Mouse (Mus musculus) heart, postnatal 10 days (tissue): ENCODE results near the gene Sfxn2. TPM values are rescaled to one million over a fixed set of nuclear protein-coding genes. Genes with fewer than 3 reads are reported as not detected.

Experiments used
- total RNA-seq, 2 experiments: library from RNA; stranded (reverse); gene quantifications; 2 replicates each; pipeline ENCODE4 v1.2.3; 2021

The Sfxn2 gene
- total RNA-seq, 2 experiments from 2014 or later, result 3.0 to 3.8 TPM

Other genes with a start within 250 kb of the Sfxn2 start
- gene Psd, start 246.2 kb upstream of the Sfxn2 start, total RNA-seq, result 1 to 10 TPM; 2.2 to 2.9 TPM
- 1 to 10 TPM; 6.5 to 6.8 TPM for gene Fbxl15, start 245.2 kb upstream of the Sfxn2 start, total RNA-seq
- 100 to 1,000 TPM in 1 of 2 experiments, 10 to 100 TPM in 1; 99.6 to 107 TPM for gene Cuedc2, start 234.7 kb upstream of the Sfxn2 start, total RNA-seq
- 1 to 10 TPM; 3.4 to 4.6 TPM for gene Mfsd13a, start 232.2 kb upstream of the Sfxn2 start, total RNA-seq
- gene 2310034G01Rik, start 223.1 kb upstream of the Sfxn2 start, total RNA-seq, result under 1 TPM; 0.19 to 0.20 TPM
- 100 to 1,000 TPM; 122 to 124 TPM for gene Actr1a, start 177.6 kb upstream of the Sfxn2 start, total RNA-seq
- 10 to 100 TPM; 18.0 to 18.7 TPM for gene Sufu, start 176.5 kb upstream of the Sfxn2 start, total RNA-seq
- gene Trim8, start 71.7 kb upstream of the Sfxn2 start, total RNA-seq, result 10 to 100 TPM; 49.9 to 50.6 TPM
- 10 to 100 TPM; 32.8 to 33.6 TPM for gene Arl3, start 167 bp upstream of the Sfxn2 start, total RNA-seq
- gene Wbp1l, start 25.7 kb downstream of the Sfxn2 start, total RNA-seq, result 10 to 100 TPM; 65.0 to 75.0 TPM
- gene Cyp17a1, start 99.8 kb downstream of the Sfxn2 start, total RNA-seq, result not detected
- 10 to 100 TPM; 11.7 to 13.6 TPM for gene Borcs7, start 116.5 kb downstream of the Sfxn2 start, total RNA-seq
- gene As3mt, start 134.1 kb downstream of the Sfxn2 start, total RNA-seq, result 10 to 100 TPM; 61.4 to 69.0 TPM
- gene Cnnm2, start 188.2 kb downstream of the Sfxn2 start, total RNA-seq, result 1 to 10 TPM; 6.6 to 7.7 TPM